Mouse (Mus musculus) kidney, adult 2 months (tissue): Measurements from ENCODE around the gene Mtg1. TPM values are rescaled to one million over a fixed set of nuclear protein-coding genes. Genes with fewer than 3 reads are reported as not detected.

Source experiments
- DNase-seq: peaks from one replicate; pipeline ENCODE4 v3.0.0; 2021
- H3K27ac ChIP-seq: fragments of 200-500 bp; 2 replicates; pipeline ENCODE4 v1.5.1; 2012; ENCODE audit warnings: low read depth, low read length, control low read depth, inconsistent platforms; ENCODE audit not compliant: insufficient read depth
- H3K27me3 ChIP-seq: fragments of 200-500 bp; replicated peaks from 2 replicates; pipeline ENCODE4 v1.6.1; 2012; ENCODE audit warnings: mild to moderate bottlenecking, moderate library complexity, low read length, inconsistent platforms; ENCODE audit not compliant: control insufficient read depth, insufficient read depth
- H3K36me3 ChIP-seq: fragments of 200-500 bp; 2 replicates; pipeline ENCODE4 v1.6.1; 2012; ENCODE audit warnings: mild to moderate bottlenecking, moderate library complexity, low read length, inconsistent platforms; ENCODE audit not compliant: control insufficient read depth, insufficient read depth
- H3K4me1 ChIP-seq: fragments of 200-500 bp; 2 replicates; pipeline ENCODE4 v1.6.1; 2011; ENCODE audit warnings: low read length; ENCODE audit not compliant: control insufficient read depth, insufficient read depth
- H3K4me3 ChIP-seq: fragments of 200-500 bp; 2 replicates; pipeline ENCODE4 v1.5.1; 2011; ENCODE audit warnings: mild to moderate bottlenecking, low read depth, low read length, control low read depth; ENCODE audit not compliant: insufficient read depth
- CTCF ChIP-seq: fragments of 200-500 bp; conservative IDR thresholded peaks from 2 replicates; pipeline ENCODE4 v1.5.1; 2011; ENCODE audit warnings: low read depth, mild to moderate bottlenecking, control low read depth, low read length, moderate library complexity, mixed read lengths; ENCODE audit not compliant: insufficient read depth, insufficient read length
- POLR2A ChIP-seq: fragments of 200-500 bp; IDR thresholded peaks from one replicate; pipeline ENCODE4 v1.6.1; 2011; ENCODE audit warnings: low read depth, low read length, control low read depth
- WGBS: fragments of 180-500 bp; shearing (Covaris S2); methylation state at CpG from one replicate; pipeline ENCODE4 v1.1.7; 2018; 5-methylcytosine and 5-hydroxymethylcytosine counted together
- polyA plus RNA-seq: library from polyadenylated mRNA; depleted of rRNA; stranded (reverse); fragments of >200 nt; gene quantifications from 2 replicates; pipeline ENCODE4 v1.2.3, GENCODE M21; 2012

Mtg1 gene
- polyA plus RNA-seq, 1 experiment: 45.1 TPM

GRCm38 (mm10) chr7:140101498-140101897 is 35.9 kb upstream of the Mtg1 start:
- WGBS: 66% methylated on average over 10 of the region's 10 CpGs
- Histone ChIP-seq H3K27me3 (no peaks in the 10 kb centered on the region), H3K4me1 (peaks cover 3% of the 10 kb centered on the region), H3K4me3 (peak overlapping the region; percentile 52), H3K36me3 (no peaks in the 10 kb centered on the region), H3K27ac (peak overlapping the region; percentile 74; the same call in 1 of the 2 replicates)
- no peak for TF ChIP-seq POLR2A
- TF ChIP-seq CTCF: no peak
- no peak for DNase-seq

GRCm38 (mm10) chr7:140101993-140102860 is 35.1 kb upstream of the Mtg1 start, which contains the start of gene Fuom:
Fuom (minus strand) TSS chr7:140102441.
- under 1% methylated on average over 30 of the region's 30 CpGs for WGBS
- peak; percentile 95 for DNase-seq
- peaks cover 3% of the 10 kb centered on the region for H3K4me1 ChIP-seq
- no peaks in the 10 kb centered on the region for H3K27me3 ChIP-seq
- TF ChIP-seq CTCF (no peak), POLR2A (peak; percentile 57)
- peak within 1 kb of the TSS; percentile 52 for H3K4me3 ChIP-seq
- H3K27ac ChIP-seq: peak within 1 kb of the TSS; percentile 74
- H3K36me3 ChIP-seq: no peaks in the 10 kb centered on the region

GRCm38 (mm10) chr7:140104009-140104408 is 33.4 kb upstream of the Mtg1 start:
- TF ChIP-seq CTCF (no peak), POLR2A (no peak)
- no peaks in the 10 kb centered on the region for H3K36me3 ChIP-seq
- 64% methylated on average over 4 of the region's 4 CpGs for WGBS
- H3K4me1 ChIP-seq: peaks cover 3% of the 10 kb centered on the region
- no peak for DNase-seq
- no peak overlapping the region for H3K27ac ChIP-seq
- no peak overlapping the region for H3K4me3 ChIP-seq
- no peaks in the 10 kb centered on the region for H3K27me3 ChIP-seq

- H3K4me3 ChIP-seq: no peak overlapping the region
- H3K27me3 ChIP-seq: no peaks in the 10 kb centered on the region
- DNase-seq: no peak
- no peaks in the 10 kb centered on the region for H3K4me1 ChIP-seq
- 65% methylated on average over 3 of the region's 3 CpGs for WGBS
- no peak for TF ChIP-seq POLR2A
- TF ChIP-seq CTCF: no peak
- H3K27ac ChIP-seq: no peak overlapping the region
- no peaks in the 10 kb centered on the region; the same call in 1 of the 2 replicates for H3K36me3 ChIP-seq
Measured at GRCm38 (mm10) chr7:140111943-140112342, 25.4 kb upstream of the Mtg1 start.

- H3K27ac ChIP-seq: peak within 1 kb of the TSS; percentile 91
- TF ChIP-seq POLR2A: peak; percentile 12
- no peak for TF ChIP-seq CTCF
- peak; percentile 90 for DNase-seq
- H3K4me3 ChIP-seq: peak within 1 kb of the TSS; percentile 84
- WGBS: under 1% methylated on average over 23 of the region's 23 CpGs
- H3K4me1 ChIP-seq: no peaks in the 10 kb centered on the region
- H3K36me3 ChIP-seq: no peaks in the 10 kb centered on the region; the same call in 1 of the 2 replicates
- no peaks in the 10 kb centered on the region for H3K27me3 ChIP-seq
Measured at GRCm38 (mm10) chr7:140115583-140116328, 21.6 kb upstream of the Mtg1 start, which contains the start of gene Paox. Paox (plus strand) TSS chr7:140115799.

GRCm38 (mm10) chr7:140116329-140117054 is 20.9 kb upstream of the Mtg1 start, which contains the start of gene Echs1:
Echs1 (minus strand) TSS chr7:140116476.
- Histone ChIP-seq H3K27me3 (no peaks in the 10 kb centered on the region), H3K36me3 (no peaks in the 10 kb centered on the region), H3K27ac (peak within 1 kb of the TSS; percentile 91), H3K4me3 (peak within 1 kb of the TSS; percentile 84), H3K4me1 (no peaks in the 10 kb centered on the region)
- DNase-seq: peak; percentile 96
- WGBS: 3% methylated on average over 28 of the region's 28 CpGs
- peak; percentile 54 for TF ChIP-seq POLR2A
- TF ChIP-seq CTCF: no peak
